Mouse (Mus musculus): ENCODE measurements around the gene Hist2h2aa1.
"Not testable (repeated sequence)": the region's sequence is repeated elsewhere in the genome, so short reads cannot be mapped to it uniquely, and the experiment has no call there.

- not testable (repeated sequence) for TF ChIP-seq CTCF (IDR thresholded peaks at IDR 0.05; ENCODE audit: low read depth, low read length); POLR2A (IDR thresholded peaks at IDR 0.05; ENCODE audit: extremely low read depth, insufficient read depth, low read length)
Measured at GRCm38 (mm10) chr3:96239949-96240798, 5.1 kb upstream of the Hist2h2aa1 start, which contains the start of gene Hist2h2aa2.

Measured in liver, adult 2 months (tissue).